In the genomic region with DNA sequence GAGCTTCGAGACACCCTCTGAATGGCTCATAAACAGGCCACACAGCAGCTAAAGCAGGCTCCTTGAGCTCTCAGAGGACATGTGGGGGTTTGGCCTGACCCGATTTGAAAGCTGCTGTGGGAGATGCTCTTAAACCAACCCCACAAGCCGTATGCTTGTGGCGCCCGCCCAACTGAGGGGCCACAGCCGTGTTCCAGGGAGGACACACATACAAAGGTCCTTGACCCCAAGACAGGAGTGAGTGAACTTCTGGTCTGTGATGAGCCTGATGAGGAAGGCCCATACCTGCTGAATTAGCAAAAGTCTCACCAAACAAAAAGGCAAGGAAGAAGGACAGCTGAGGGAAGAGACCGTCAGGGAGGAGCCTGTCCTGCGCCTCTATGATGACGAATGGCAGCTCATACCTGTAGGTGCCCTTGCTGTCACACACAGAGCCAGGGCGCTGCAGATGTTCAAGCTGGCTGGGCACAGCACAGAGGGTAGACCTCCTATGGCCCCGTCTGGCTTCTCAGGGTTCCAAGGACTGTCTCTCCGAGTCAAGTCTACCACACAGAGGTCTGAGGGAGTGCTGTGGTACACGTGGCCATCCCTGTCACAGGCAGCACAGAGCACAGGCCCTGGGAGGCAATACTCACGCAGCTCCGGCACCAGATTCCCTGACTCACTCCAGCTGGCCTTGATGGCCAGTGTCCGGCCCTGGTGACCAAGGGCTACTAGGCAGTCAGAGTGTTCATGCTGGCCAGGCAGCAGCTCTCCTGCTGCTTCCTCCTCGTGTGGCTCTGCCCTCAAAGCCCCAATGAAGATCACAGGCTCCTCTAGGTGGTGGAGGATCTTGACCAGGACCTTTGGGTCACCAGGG, we compare ENCODE assay signal across 12 mouse cellular contexts. TPM values are rescaled to one million over a fixed set of nuclear protein-coding genes. Genes with fewer than 3 reads are reported as not detected.
DNase-seq lines count a peak whose midpoint lies in the region; ATAC-seq and TF ChIP-seq lines count a peak whose summit lies in the region.
"Had no signal": no experiment of that assay in that cellular context is flagged by ENCODE, and none has a peak within 500 bp of the region (broad histone marks: within the 10 kb centered on the region; RNA-seq: fewer than 3 reads in every experiment).

No protein-coding gene starts in this region.

- no peak for DNase-seq in heart, adult 2 months
- DNase-seq in right cerebral cortex, postnatal 14 days = peak; percentile 7
- DNase-seq in right cerebral cortex, adult 2 months (ENCODE audit: low spot score in 2 of 2) = no peak
- DNase-seq in hindbrain, embryonic 14.5 days (ENCODE audit: low spot score) = no peak
- no peak for DNase-seq in frontal cortex, adult 2 months (ENCODE audit: extremely low spot score in 1 of 2, low spot score in 1 of 2)
- no peak for DNase-seq in thymus, postnatal 10 days (ENCODE audit: low spot score in 2 of 2)
- no peak for DNase-seq in kidney, adult 9 months
- DNase-seq: cerebellum, postnatal 10 days; left cerebral cortex, postnatal 4 days had no signal

- 0 out of 2 replicates have a peak overlapping the region, but pooled peaks have one; percentile 93 for H3K4me2 ChIP-seq in heart, embryonic 12.5 days
- peak overlapping the region; percentile 95 for H3K4me2 ChIP-seq in hindbrain, embryonic 14.5 days (replicated peaks)

- intact Hi-C loops in heart, adult 2 months (cut with DNase I) = loop anchor here (2.0 kb wide), 1 partner anchor 24 kb away; no protein-coding TSS in a partner anchor

- H3K9me3 ChIP-seq in heart, embryonic 12.5 days (replicated peaks) = no peaks in the 10 kb centered on the region
- H3K9me3 ChIP-seq in hindbrain, embryonic 14.5 days (ENCODE audit: control insufficient read depth, low read length) = no peaks in the 10 kb centered on the region

- 87% methylated on average over 17 of the region's 17 CpGs for WGBS in heart, embryonic 12.5 days
- WGBS in heart, adult 2 months = 88% methylated on average over 17 of the region's 17 CpGs
- WGBS in hindbrain, embryonic 14.5 days = 91% methylated on average over 17 of the region's 17 CpGs

- TF ChIP-seq EP300 in heart, adult 2 months (IDR thresholded peaks at IDR 0.05; ENCODE audit: insufficient read depth, low read depth, low read length) = no peak

- no peak overlapping the region for H3K4me3 ChIP-seq in heart, embryonic 12.5 days
- no peak overlapping the region for H3K4me3 ChIP-seq in heart, adult 2 months
- peak overlapping the region; percentile 91; the same call in 1 of the 2 replicates for H3K4me3 ChIP-seq in hindbrain, embryonic 14.5 days (replicated peaks; ENCODE audit: low read length)

- H3K27me3 ChIP-seq in heart, embryonic 12.5 days (replicated peaks) = no peaks in the 10 kb centered on the region
- no peaks in the 10 kb centered on the region for H3K27me3 ChIP-seq in heart, adult 2 months (ENCODE audit: control insufficient read depth, insufficient read depth, low read length)
- H3K27me3 ChIP-seq in hindbrain, embryonic 14.5 days (ENCODE audit: control insufficient read depth, insufficient read depth, low read length) = no peaks in the 10 kb centered on the region
- H3K27me3 ChIP-seq: CH12.LX had no signal

- peaks cover 76% of the 10 kb centered on the region for H3K36me3 ChIP-seq in heart, embryonic 12.5 days
- no peaks in the 10 kb centered on the region for H3K36me3 ChIP-seq in heart, adult 2 months (ENCODE audit: control insufficient read depth, insufficient read depth, low read length)
- peaks cover 72% of the 10 kb centered on the region for H3K36me3 ChIP-seq in hindbrain, embryonic 14.5 days (replicated peaks; ENCODE audit: control insufficient read depth, insufficient read depth)

- no peak for TF ChIP-seq CTCF in heart, adult 2 months (IDR thresholded peaks at IDR 0.05)

- no peaks in the 10 kb centered on the region for H3K79me2 ChIP-seq in heart, adult 2 months (replicated peaks; ENCODE audit: control insufficient read depth, insufficient read depth, low read length)

- no peak for ATAC-seq in heart, embryonic 12.5 days (ENCODE audit: insufficient number of reproducible peaks, low FRiP score)
- no peak for ATAC-seq in hindbrain, embryonic 14.5 days (ENCODE audit: low FRiP score)
- ATAC-seq: activated CD4-positive, CD25-positive, alpha-beta regulatory T cell, adult 4 months had no signal

- no peak for TF ChIP-seq POLR2A in heart, adult 2 months (IDR thresholded peaks at IDR 0.05; ENCODE audit: insufficient read depth, low read depth, low read length)

- H3K4me1 ChIP-seq in heart, embryonic 12.5 days (replicated peaks) = peaks cover 31% of the 10 kb centered on the region
- H3K4me1 ChIP-seq in heart, adult 2 months (ENCODE audit: control insufficient read depth, insufficient read depth, low read length) = peaks cover 13% of the 10 kb centered on the region
- peaks cover 25% of the 10 kb centered on the region for H3K4me1 ChIP-seq in hindbrain, embryonic 14.5 days (replicated peaks; ENCODE audit: control insufficient read depth, insufficient read depth, low read length)

- no peak overlapping the region for H3K9ac ChIP-seq in heart, embryonic 12.5 days
- no peak overlapping the region for H3K9ac ChIP-seq in heart, adult 2 months (ENCODE audit: low read depth, low read length)
- H3K9ac ChIP-seq in hindbrain, embryonic 14.5 days = peak overlapping the region; percentile 92; the same call in 1 of the 2 replicates

- H3K27ac ChIP-seq in heart, embryonic 12.5 days (ENCODE audit: poor library complexity, severe bottlenecking) = no peak overlapping the region
- no peak overlapping the region for H3K27ac ChIP-seq in heart, adult 2 months
- H3K27ac ChIP-seq in hindbrain, embryonic 14.5 days = no peak overlapping the region

RNA-seq across cellular contexts. Expression of a gene that starts 2.0 kb away (rescaled TPM):
- 32.0 and 32.3 TPM in 2 replicates for polyA plus RNA-seq in heart, embryonic 12.5 days (2016; fragmentation: Nextera tagmentation; extraction: Ambion mirVana)
- 10 to 100 TPM; 13.0 to 13.4 TPM for total RNA-seq in heart, adult 2 months (2021)
- polyA plus RNA-seq in heart, adult 2 months (2012; rRNA removed) = 25.8 and 27.3 TPM in 2 replicates
- 85.6 and 90.1 TPM in 2 replicates for polyA plus RNA-seq in hindbrain, embryonic 14.5 days (2014; fragmentation: Nextera tagmentation; extraction: Ambion mirVana)
- polyA plus RNA-seq in frontal cortex, adult 2 months (2012; rRNA removed) = 27.6 and 27.8 TPM in 2 replicates

RNA-seq across cellular contexts. Expression of a gene that starts 15.2 kb away (rescaled TPM):
- 0.17 and 0.63 TPM in 2 replicates for polyA plus RNA-seq in heart, embryonic 12.5 days (2016; fragmentation: Nextera tagmentation; extraction: Ambion mirVana)
- not detected for total RNA-seq in heart, adult 2 months (2021)
- polyA plus RNA-seq in heart, adult 2 months (2012; rRNA removed) = 0.15 and 0.21 TPM in 2 replicates
- polyA plus RNA-seq in hindbrain, embryonic 14.5 days (2014; fragmentation: Nextera tagmentation; extraction: Ambion mirVana) = 1.6 and 2.2 TPM in 2 replicates
- 0.67 and 0.82 TPM in 2 replicates for polyA plus RNA-seq in frontal cortex, adult 2 months (2012; rRNA removed)
- total RNA-seq: CH12.LX had no signal

RNA-seq across cellular contexts. Expression of a gene that starts 28.2 kb away (rescaled TPM):
- polyA plus RNA-seq in heart, embryonic 12.5 days (2016; fragmentation: Nextera tagmentation; extraction: Ambion mirVana) = 1,404 and 1,426 TPM in 2 replicates
- total RNA-seq in heart, adult 2 months (2021) = 100 to 1,000 TPM; 222 to 321 TPM
- 510 and 694 TPM in 2 replicates for polyA plus RNA-seq in heart, adult 2 months (2012; rRNA removed)
- 4,053 and 4,080 TPM in 2 replicates for polyA plus RNA-seq in hindbrain, embryonic 14.5 days (2014; fragmentation: Nextera tagmentation; extraction: Ambion mirVana)
- polyA plus RNA-seq in frontal cortex, adult 2 months (2012; rRNA removed) = 1,138 and 1,210 TPM in 2 replicates
